Mouse (Mus musculus): ENCODE measurements around the gene Exosc9. TPM values are rescaled to one million over a fixed set of nuclear protein-coding genes. Genes with fewer than 3 reads are reported as not detected.

Exosc9 gene
- polyA plus RNA-seq, 1 experiment, result 3.9 TPM

GRCm38 (mm10) chr3:36533201-36533672, 19.2 kb upstream of the Exosc9 start:
- no peak for TF ChIP-seq CTCF (IDR thresholded peaks at IDR 0.05; ENCODE audit: extremely low read depth, insufficient read length, insufficient replicate concordance, low read depth, low read length)
- no peak for TF ChIP-seq POLR2A (IDR thresholded peaks at IDR 0.05; ENCODE audit: low read depth, low read length)
- no peak overlapping the region for H3K4me3 ChIP-seq (ENCODE audit: low read depth, low read length)
- no peaks in the 10 kb centered on the region for H3K27me3 ChIP-seq (ENCODE audit: control insufficient read depth, insufficient read depth, low read length)
- 0% methylated on average over 1 of the region's 1 CpGs for WGBS
- peaks cover 3% of the 10 kb centered on the region; the same call in 1 of the 2 replicates for H3K4me1 ChIP-seq (ENCODE audit: control insufficient read depth, insufficient read depth, insufficient read length, low read length)
- peak overlapping the region; percentile 62 for H3K27ac ChIP-seq (ENCODE audit: insufficient read depth, low read depth, low read length)
- H3K36me3 ChIP-seq (ENCODE audit: control insufficient read depth, insufficient read depth, low read length), result no peaks in the 10 kb centered on the region

- H3K4me3 ChIP-seq (ENCODE audit: low read depth, low read length), result no peak overlapping the region
- no peak overlapping the region for H3K27ac ChIP-seq (ENCODE audit: insufficient read depth, low read depth, low read length)
- no peaks in the 10 kb centered on the region for H3K27me3 ChIP-seq (ENCODE audit: control insufficient read depth, insufficient read depth, low read length)
- H3K36me3 ChIP-seq (ENCODE audit: control insufficient read depth, insufficient read depth, low read length), result no peaks in the 10 kb centered on the region
- WGBS, result 85% methylated on average over 12 of the region's 12 CpGs
- H3K4me1 ChIP-seq (ENCODE audit: control insufficient read depth, insufficient read depth, insufficient read length, low read length), result peaks cover 3% of the 10 kb centered on the region; the same call in 1 of the 2 replicates
- no peak for TF ChIP-seq CTCF (IDR thresholded peaks at IDR 0.05; ENCODE audit: extremely low read depth, insufficient read length, insufficient replicate concordance, low read depth, low read length)
- TF ChIP-seq POLR2A (IDR thresholded peaks at IDR 0.05; ENCODE audit: low read depth, low read length), result no peak
These were observed 16.4 kb upstream of the Exosc9 start for GRCm38 (mm10) chr3:36536041-36536440.

- no peak for TF ChIP-seq CTCF (IDR thresholded peaks at IDR 0.05; ENCODE audit: extremely low read depth, insufficient read length, insufficient replicate concordance, low read depth, low read length)
- 76% methylated on average over 4 of the region's 4 CpGs for WGBS
- no peak overlapping the region for H3K27ac ChIP-seq (ENCODE audit: insufficient read depth, low read depth, low read length)
- H3K4me3 ChIP-seq (ENCODE audit: low read depth, low read length), result no peak overlapping the region
- H3K36me3 ChIP-seq (ENCODE audit: control insufficient read depth, insufficient read depth, low read length), result no peaks in the 10 kb centered on the region
- H3K27me3 ChIP-seq (ENCODE audit: control insufficient read depth, insufficient read depth, low read length), result no peaks in the 10 kb centered on the region
- H3K4me1 ChIP-seq (ENCODE audit: control insufficient read depth, insufficient read depth, insufficient read length, low read length), result peaks cover under 1% of the 10 kb centered on the region; the same call in 1 of the 2 replicates
These were observed 14.5 kb upstream of the Exosc9 start for GRCm38 (mm10) chr3:36537701-36538470.

- TF ChIP-seq CTCF (IDR thresholded peaks at IDR 0.05; ENCODE audit: extremely low read depth, insufficient read length, insufficient replicate concordance, low read depth, low read length) (no peak), POLR2A (IDR thresholded peaks at IDR 0.05; ENCODE audit: low read depth, low read length) (no peak)
- WGBS, result 49% methylated on average over 2 of the region's 2 CpGs
- Histone ChIP-seq H3K36me3 (ENCODE audit: control insufficient read depth, insufficient read depth, low read length) (no peaks in the 10 kb centered on the region), H3K27ac (ENCODE audit: insufficient read depth, low read depth, low read length) (no peak overlapping the region), H3K4me3 (ENCODE audit: low read depth, low read length) (no peak overlapping the region), H3K4me1 (ENCODE audit: control insufficient read depth, insufficient read depth, insufficient read length, low read length) (no peaks in the 10 kb centered on the region), H3K27me3 (ENCODE audit: control insufficient read depth, insufficient read depth, low read length) (no peaks in the 10 kb centered on the region)
These were observed 11.7 kb upstream of the Exosc9 start for GRCm38 (mm10) chr3:36540756-36541155.

- Histone ChIP-seq H3K4me1 (ENCODE audit: control insufficient read depth, insufficient read depth, insufficient read length, low read length) (no peaks in the 10 kb centered on the region), H3K36me3 (ENCODE audit: control insufficient read depth, insufficient read depth, low read length) (no peaks in the 10 kb centered on the region), H3K4me3 (ENCODE audit: low read depth, low read length) (no peak overlapping the region), H3K27ac (ENCODE audit: insufficient read depth, low read depth, low read length) (no peak overlapping the region), H3K27me3 (ENCODE audit: control insufficient read depth, insufficient read depth, low read length) (no peaks in the 10 kb centered on the region)
- TF ChIP-seq CTCF (IDR thresholded peaks at IDR 0.05; ENCODE audit: extremely low read depth, insufficient read length, insufficient replicate concordance, low read depth, low read length) (no peak), POLR2A (IDR thresholded peaks at IDR 0.05; ENCODE audit: low read depth, low read length) (no peak)
- 86% methylated on average over 2 of the region's 2 CpGs for WGBS
These were observed 11.0 kb upstream of the Exosc9 start for GRCm38 (mm10) chr3:36541399-36541798.

GRCm38 (mm10) chr3:36544961-36545360, 7.4 kb upstream of the Exosc9 start:
- Histone ChIP-seq H3K27me3 (ENCODE audit: control insufficient read depth, insufficient read depth, low read length) (no peaks in the 10 kb centered on the region), H3K4me1 (ENCODE audit: control insufficient read depth, insufficient read depth, insufficient read length, low read length) (no peaks in the 10 kb centered on the region), H3K4me3 (ENCODE audit: low read depth, low read length) (no peak overlapping the region), H3K36me3 (ENCODE audit: control insufficient read depth, insufficient read depth, low read length) (no peaks in the 10 kb centered on the region), H3K27ac (ENCODE audit: insufficient read depth, low read depth, low read length) (no peak overlapping the region)
- no peak for TF ChIP-seq POLR2A (IDR thresholded peaks at IDR 0.05; ENCODE audit: low read depth, low read length)
- TF ChIP-seq CTCF (IDR thresholded peaks at IDR 0.05; ENCODE audit: extremely low read depth, insufficient read length, insufficient replicate concordance, low read depth, low read length), result no peak
- WGBS, result 84% methylated on average over 3 of the region's 3 CpGs

GRCm38 (mm10) chr3:36551343-36551742, 1.1 kb upstream of the Exosc9 start:
- WGBS, result 46% methylated on average over 9 of the region's 9 CpGs
- TF ChIP-seq POLR2A (IDR thresholded peaks at IDR 0.05; ENCODE audit: low read depth, low read length) (no peak), CTCF (IDR thresholded peaks at IDR 0.05; ENCODE audit: extremely low read depth, insufficient read length, insufficient replicate concordance, low read depth, low read length) (no peak)
- H3K4me3 ChIP-seq (ENCODE audit: low read depth, low read length), result no peak overlapping the region
- no peak overlapping the region for H3K27ac ChIP-seq (ENCODE audit: insufficient read depth, low read depth, low read length)
- peaks cover 18% of the 10 kb centered on the region for H3K36me3 ChIP-seq (ENCODE audit: control insufficient read depth, insufficient read depth, low read length)
- H3K4me1 ChIP-seq (ENCODE audit: control insufficient read depth, insufficient read depth, insufficient read length, low read length), result peaks cover 5% of the 10 kb centered on the region
- H3K27me3 ChIP-seq (ENCODE audit: control insufficient read depth, insufficient read depth, low read length), result no peaks in the 10 kb centered on the region
